11 mouse cellular contexts compared by ENCODE assay signal in the genomic region with DNA sequence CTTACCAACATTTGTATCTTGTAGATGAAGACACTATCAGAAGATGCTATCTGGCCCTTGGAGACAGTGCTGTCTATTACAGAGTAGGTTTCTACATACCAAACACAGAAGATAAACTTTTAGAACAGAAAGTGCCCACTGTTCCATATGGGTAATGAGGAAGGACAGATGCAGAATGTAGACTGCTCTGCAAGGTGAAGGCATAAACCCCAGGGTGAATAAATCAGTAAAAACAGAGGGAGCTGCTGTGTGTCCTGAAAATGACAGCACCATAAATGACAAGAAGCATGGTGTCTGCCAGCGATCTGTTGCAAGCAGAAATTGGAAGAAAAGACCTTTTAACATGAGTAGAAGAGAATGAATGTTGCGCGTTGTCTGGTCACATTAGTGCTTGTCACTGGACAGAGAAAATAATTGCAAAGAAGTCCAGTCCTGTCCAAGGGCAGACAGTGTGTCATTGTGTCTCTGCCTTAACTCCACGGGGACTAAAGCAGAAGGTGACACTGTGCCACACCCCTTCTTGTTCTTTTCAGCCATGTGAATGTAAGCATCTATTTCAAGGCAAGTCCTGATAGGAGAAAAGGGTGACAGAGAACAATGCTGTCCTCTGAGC.
"Had no signal": no experiment of that assay in that cellular context is flagged by ENCODE, and none has a peak within 500 bp of the region (broad histone marks: within the 10 kb centered on the region; RNA-seq: fewer than 3 reads in every experiment).

No protein-coding gene starts in this region.

- H3K9me3 ChIP-seq: liver, embryonic 13.5 days; midbrain, embryonic 15.5 days had no signal

- H3K27me3 ChIP-seq: liver, embryonic 13.5 days; midbrain, embryonic 15.5 days had no signal

- H3K36me3 ChIP-seq: liver, embryonic 13.5 days; midbrain, embryonic 15.5 days had no signal

- H3K4me2 ChIP-seq: liver, embryonic 13.5 days; midbrain, embryonic 15.5 days had no signal

- H3K4me3 ChIP-seq: liver, embryonic 13.5 days; midbrain, embryonic 15.5 days had no signal

- ATAC-seq: intestine, postnatal 0 days; midbrain, embryonic 15.5 days had no signal

- H3K27ac ChIP-seq: liver, embryonic 13.5 days; midbrain, embryonic 15.5 days had no signal

- H3K9ac ChIP-seq: liver, embryonic 13.5 days; midbrain, embryonic 15.5 days had no signal

- DNase-seq: kidney, adult 2 months; kidney, postnatal 14 days; kidney, postnatal 4 days; liver, embryonic 13.5 days; lung, adult 2 months; lung, postnatal 14 days; lung, postnatal 4 days; thymus, adult 18-20 months; thymus, postnatal 36 days had no signal

- H3K4me1 ChIP-seq: liver, embryonic 13.5 days; midbrain, embryonic 15.5 days had no signal
